Mouse (Mus musculus) heart, adult 18-20 months (tissue): ENCODE results near the gene Tmc4. TPM values are rescaled to one million over a fixed set of nuclear protein-coding genes. Genes with fewer than 3 reads are reported as not detected.
"Not testable (repeated sequence)": the region's sequence is repeated elsewhere in the genome, so short reads cannot be mapped to it uniquely, and the experiment has no call there.

Experiments used
- DNase-seq, 2 experiments: peaks; one replicate each; pipeline ENCODE4 v3.0.0; 2021 to 2022; ENCODE audit warnings: mixed read lengths in 1 of 2
- long read RNA-seq, 2 experiments: library from polyadenylated mRNA; stranded (forward); transcript quantifications; one replicate each; pipeline ENCODE4 v2.0.0; 2021
- total RNA-seq, 2 experiments: library from RNA; stranded (reverse); gene quantifications; 2 replicates each; pipeline ENCODE4 v1.2.3; 2021

Tmc4 gene
- 1 to 10 TPM; 1.1 to 1.4 TPM for total RNA-seq
- long read RNA-seq, experiment 1, result 0 reads
- long read RNA-seq, experiment 2, partial matches to known transcripts, result 1 of 1 reads
- long read RNA-seq, experiment 2, other reads (novel, unspliced or antisense), result 0 of 1 reads

GRCm38 (mm10) chr7:3677342-3677741 is at the start of gene Tmc4:
Tmc4 (minus strand) TSS chr7:3677553.
- DNase-seq, result no peak

- not testable (repeated sequence) for DNase-seq
These were observed 48.1 kb upstream of the Tmc4 start for GRCm38 (mm10) chr7:3725459-3725858.

GRCm38 (mm10) chr7:3720268-3720667 is 42.9 kb upstream of the Tmc4 start, which contains the start of gene Pirb:
Pirb (minus strand) TSS chr7:3720391.
- DNase-seq, result not testable (repeated sequence)

GRCm38 (mm10) chr7:3715249-3715648 is 37.9 kb upstream of the Tmc4 start:
- DNase-seq, result no peak

GRCm38 (mm10) chr7:3712264-3712942 is 35.0 kb upstream of the Tmc4 start:
- DNase-seq, result no peak

- no peak for DNase-seq
These were observed 31.6 kb upstream of the Tmc4 start for GRCm38 (mm10) chr7:3709000-3709399.

GRCm38 (mm10) chr7:3708447-3708980 is 31.2 kb upstream of the Tmc4 start:
- not testable (repeated sequence) for DNase-seq

- DNase-seq, result no peak
These were observed 30.4 kb upstream of the Tmc4 start for GRCm38 (mm10) chr7:3707568-3708413.

GRCm38 (mm10) chr7:3707027-3707426 is 29.7 kb upstream of the Tmc4 start:
- DNase-seq, result peak; percentile 19 to 66

GRCm38 (mm10) chr7:3706343-3706934 is 29.1 kb upstream of the Tmc4 start:
- peak; percentile 28 to 33 for DNase-seq

- no peak for DNase-seq
These were observed 28.6 kb upstream of the Tmc4 start for GRCm38 (mm10) chr7:3705911-3706310.

- not testable (repeated sequence) for DNase-seq
These were observed 28.1 kb upstream of the Tmc4 start for GRCm38 (mm10) chr7:3705461-3705860.

- DNase-seq, result no peak
These were observed 27.1 kb upstream of the Tmc4 start for GRCm38 (mm10) chr7:3704475-3704874.

GRCm38 (mm10) chr7:3703879-3704441 is 26.6 kb upstream of the Tmc4 start, which contains the start of gene Rps9:
Rps9 (plus strand) TSS chr7:3703993.
- DNase-seq, result peak; percentile 97 to 98

- no peak for DNase-seq
These were observed 26.0 kb upstream of the Tmc4 start for GRCm38 (mm10) chr7:3703148-3703878.

GRCm38 (mm10) chr7:3698471-3698870 is 21.1 kb upstream of the Tmc4 start:
- DNase-seq, result no peak

- DNase-seq, result peak in 1 of 2 experiments; percentile 22
These were observed 17.6 kb upstream of the Tmc4 start for GRCm38 (mm10) chr7:3694949-3695305.

GRCm38 (mm10) chr7:3694076-3694948 is 17.0 kb upstream of the Tmc4 start:
- DNase-seq, result peak; percentile 62 to 83

- DNase-seq, result no peak
These were observed 16.4 kb upstream of the Tmc4 start for GRCm38 (mm10) chr7:3693809-3694075.

- peak; percentile 97 to 98 for DNase-seq
These were observed 15.8 kb upstream of the Tmc4 start, which contains the start of gene Mboat7 for GRCm38 (mm10) chr7:3692987-3693808. Mboat7 (minus strand) TSS chr7:3693523.
